Mouse (Mus musculus): ENCODE data around the gene Nckap1l.

DNA sequence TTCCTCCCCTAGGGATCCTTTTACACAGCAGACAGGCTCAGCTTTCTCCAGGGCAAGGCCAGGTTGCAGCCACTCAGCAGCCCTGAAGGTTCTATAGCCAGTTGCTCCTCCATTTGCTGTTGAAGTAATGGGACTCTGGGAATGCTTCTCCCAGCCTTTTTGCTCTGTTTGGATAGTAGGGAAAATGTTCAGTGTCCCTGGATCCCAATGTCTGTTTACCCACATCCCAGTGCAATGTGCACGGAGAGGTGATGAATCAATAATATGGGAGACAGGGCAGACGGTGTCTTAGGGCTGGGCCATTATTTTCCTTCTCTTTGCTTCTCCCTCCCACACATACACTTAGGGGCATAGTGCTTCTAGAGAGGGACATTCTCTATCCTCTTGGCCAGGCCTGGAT, 85.7 kb downstream of the Nckap1l start:
- TF ChIP-seq ZC3H11A (IDR thresholded peaks at IDR 0.05; ENCODE audit: borderline replicate concordance, low read depth, low read length) (no peak), HCFC1 (IDR thresholded peaks at IDR 0.05; ENCODE audit: borderline replicate concordance, insufficient read depth, low read length) (no peak)
